Mouse (Mus musculus): ENCODE measurements around the gene Rmi1. TPM values are rescaled to one million over a fixed set of nuclear protein-coding genes. Genes with fewer than 3 reads are reported as not detected.
"Not testable (repeated sequence)": the region's sequence is repeated elsewhere in the genome, so short reads cannot be mapped to it uniquely, and the experiment has no call there.

Gene Rmi1
- total RNA-seq, 2 experiments from 2014 or later = 13.7 to 15.2 TPM

- no peak for DNase-seq (ENCODE audit: low spot score in 2 of 2)
- intact Hi-C loops (cut with DNase I) = no loop called here
Observed at GRCm38 (mm10) chr13:58397651-58398050, 4.4 kb upstream of the Rmi1 start.

GRCm38 (mm10) chr13:58400576-58400975 is 1.5 kb upstream of the Rmi1 start:
- no peak for DNase-seq (ENCODE audit: low spot score in 2 of 2)
- intact Hi-C loops (cut with DNase I) = loop anchor here (2.0 to 5.0 kb wide), 2 partner anchors 97 to 142 kb away; no protein-coding TSS in a partner anchor

- intact Hi-C loops (cut with DNase I) = loop anchor here (2.0 to 5.0 kb wide), 2 partner anchors 96 to 141 kb away; no protein-coding TSS in a partner anchor
- DNase-seq (ENCODE audit: low spot score in 2 of 2) = peak; percentile 72 to 76
Observed at GRCm38 (mm10) chr13:58401135-58402002, 679 bp upstream of the Rmi1 start.

- no peak for DNase-seq (ENCODE audit: low spot score in 2 of 2)
- intact Hi-C loops (cut with DNase I) = loop anchor here (5.0 kb wide), 1 partner anchor 95 kb away; no protein-coding TSS in a partner anchor
Observed at GRCm38 (mm10) chr13:58402744-58403110, 679 bp downstream of the Rmi1 start.

DNA sequence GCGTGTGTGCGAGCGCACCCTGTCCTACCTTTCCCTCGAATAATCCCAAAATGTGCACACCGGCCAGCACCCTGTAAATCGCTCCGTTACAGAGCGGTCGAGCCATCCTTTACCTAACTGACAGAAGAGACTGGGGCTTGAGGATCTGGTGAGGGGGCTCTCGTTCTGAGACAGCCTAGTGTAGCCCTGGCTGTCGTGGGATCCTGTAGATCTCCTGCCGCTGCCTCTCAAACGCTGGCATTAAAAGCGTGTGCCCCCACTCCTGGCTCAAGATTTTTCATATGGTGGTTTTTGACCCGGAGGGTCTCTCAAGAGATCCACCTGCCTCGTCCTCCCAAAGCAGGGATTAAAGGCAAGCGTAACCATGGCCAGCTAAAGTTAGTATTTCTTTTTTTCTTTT is 1.2 kb downstream of the Rmi1 start, which contains the start of gene Hnrnpk:
Gene Hnrnpk, minus strand, starts transcription at position 101 of the 400 bp plus-strand sequence.
- intact Hi-C loops (cut with DNase I) = loop anchor here (5.0 kb wide), 1 partner anchor 94 kb away; no protein-coding TSS in a partner anchor
- DNase-seq (ENCODE audit: low spot score in 2 of 2) = not testable (repeated sequence)

DNA sequence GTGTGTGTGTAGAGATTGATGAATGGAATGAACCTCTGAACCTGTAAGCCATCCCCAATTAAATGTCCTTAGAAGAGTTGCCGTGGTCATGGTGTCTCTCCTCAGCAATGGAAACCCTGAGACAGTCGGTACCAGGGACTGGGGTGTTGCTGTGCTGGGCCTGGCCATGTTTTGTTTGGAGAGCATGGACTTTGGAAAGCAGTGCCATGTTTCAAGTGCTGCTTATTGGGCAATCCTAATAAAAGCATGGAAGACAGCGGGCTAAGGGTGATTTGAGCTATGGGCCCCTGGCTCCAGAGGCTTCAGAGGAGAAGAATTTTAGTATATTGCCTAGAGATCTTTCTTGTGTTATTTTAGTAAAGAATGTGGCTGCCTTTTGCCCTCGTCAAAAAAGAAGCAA is 9.0 kb downstream of the Rmi1 start:
- intact Hi-C loops (cut with DNase I) = no loop called here
- DNase-seq (ENCODE audit: low spot score in 2 of 2) = no peak

DNA sequence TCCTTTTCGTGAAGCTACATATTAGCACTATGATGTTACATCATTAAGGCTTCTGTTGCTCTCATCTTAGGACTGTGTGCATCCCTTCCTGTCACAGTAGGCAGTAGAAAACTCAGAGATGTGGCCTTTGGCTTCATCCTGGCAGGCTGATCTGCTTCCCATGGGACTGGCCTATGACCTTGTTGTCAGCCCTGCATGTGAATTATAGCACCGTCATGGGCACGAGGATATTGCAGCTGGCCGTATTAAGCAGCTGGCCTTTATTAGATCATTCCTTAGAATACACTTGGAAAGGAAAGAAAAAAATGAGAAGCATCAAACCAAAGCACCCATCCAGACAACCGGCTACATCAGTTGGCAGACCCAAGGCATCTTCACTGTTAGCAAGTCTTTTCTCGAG is 13.3 kb downstream of the Rmi1 start:
- intact Hi-C loops (cut with DNase I) = no loop called here
- DNase-seq (ENCODE audit: low spot score in 2 of 2) = no peak

DNA sequence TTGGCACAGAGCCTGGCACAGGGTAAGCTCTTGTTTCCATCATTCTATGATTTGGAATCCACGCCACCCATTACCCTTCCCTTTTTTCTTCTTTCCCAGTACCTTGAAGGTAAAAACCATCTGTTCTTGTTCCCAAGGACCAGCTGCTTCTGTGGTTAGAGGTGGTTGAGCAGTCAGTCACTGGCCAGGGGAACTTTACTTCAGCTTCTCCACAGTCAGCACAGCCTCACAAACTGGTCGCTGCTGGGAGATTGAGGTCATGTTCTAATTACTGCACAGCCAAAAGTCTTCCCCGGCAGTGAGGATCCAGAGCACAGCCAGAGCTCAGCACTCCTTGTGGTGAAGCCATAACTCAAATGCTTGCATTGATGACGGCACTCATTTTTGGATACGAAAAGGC is 13.8 kb downstream of the Rmi1 start:
- no peak for DNase-seq (ENCODE audit: low spot score in 2 of 2)
- intact Hi-C loops (cut with DNase I) = no loop called here

DNA sequence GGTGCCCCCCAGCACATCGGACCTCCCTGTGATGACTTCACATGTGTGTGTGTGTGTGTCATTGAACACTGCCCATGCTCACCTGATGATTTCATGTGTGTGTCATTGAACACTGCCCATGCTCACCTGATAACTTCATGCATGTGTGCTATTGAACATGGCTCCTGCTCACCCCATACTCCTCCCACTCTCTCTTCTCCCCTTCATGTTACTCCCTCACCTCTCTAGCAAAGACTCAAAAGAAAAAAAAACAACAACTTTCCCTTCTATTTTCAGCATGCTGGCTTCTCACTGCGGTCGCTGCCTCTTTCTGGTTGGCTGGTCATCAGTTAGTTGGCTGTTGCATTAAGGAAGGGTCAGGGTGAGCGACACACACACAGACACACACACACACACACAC is 16.6 kb downstream of the Rmi1 start:
- DNase-seq (ENCODE audit: low spot score in 2 of 2) = no peak
- intact Hi-C loops (cut with DNase I) = no loop called here

DNA sequence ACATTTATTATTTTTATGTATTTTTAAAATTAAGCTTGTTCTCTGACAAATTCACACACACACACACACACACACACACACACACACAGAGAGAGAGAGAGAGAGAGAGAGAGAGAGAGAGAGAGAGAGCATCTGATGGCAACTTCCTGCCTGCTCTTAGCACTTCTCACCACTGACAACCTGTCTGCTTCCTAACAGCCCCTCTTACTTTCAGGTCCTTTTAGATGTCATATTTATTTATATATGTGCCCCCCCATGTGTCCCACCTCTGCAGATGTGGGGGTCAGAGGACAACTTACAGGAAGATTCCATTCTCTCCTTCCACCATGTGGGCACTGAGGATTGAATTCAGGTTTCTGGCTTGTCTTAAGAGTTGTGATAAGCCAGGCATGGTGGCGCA is 17.2 kb downstream of the Rmi1 start:
- intact Hi-C loops (cut with DNase I) = no loop called here

DNA sequence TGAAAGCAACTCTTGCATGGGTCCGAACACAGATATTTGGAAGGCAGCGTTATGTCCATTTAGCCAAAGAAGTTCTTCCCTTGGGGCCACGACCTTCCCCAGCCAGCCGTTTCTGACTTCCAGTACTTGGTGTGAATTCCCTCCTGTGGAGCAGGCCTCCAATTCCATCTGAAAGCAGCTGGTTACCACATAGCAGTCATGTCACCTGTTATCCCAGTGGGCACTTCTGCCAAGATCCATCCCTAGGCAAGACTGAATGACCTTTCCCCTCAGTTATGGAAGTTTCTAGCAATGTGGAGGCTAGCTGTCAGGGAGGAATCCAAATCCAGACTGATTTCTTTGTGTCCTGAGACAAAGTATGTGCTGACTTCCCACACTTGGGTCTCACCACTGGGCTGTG is 19.0 kb downstream of the Rmi1 start:
- intact Hi-C loops (cut with DNase I) = loop anchor here (5.0 kb wide), 1 partner anchor 101 kb away; no protein-coding TSS in a partner anchor
- DNase-seq (ENCODE audit: low spot score in 2 of 2) = no peak

More for the DNA sequence above, 17.2 kb downstream of the Rmi1 start:
- DNase-seq (ENCODE audit: low spot score in 2 of 2) = no peak

- no peak for DNase-seq (ENCODE audit: low spot score in 2 of 2)
- intact Hi-C loops (cut with DNase I) = loop anchor here (5.0 kb wide), 1 partner anchor 100 kb away; no protein-coding TSS in a partner anchor
Observed at GRCm38 (mm10) chr13:58422242-58422641, 20.2 kb downstream of the Rmi1 start.

- intact Hi-C loops (cut with DNase I) = loop anchor here (5.0 kb wide), 1 partner anchor 99 kb away; no protein-coding TSS in a partner anchor
- no peak for DNase-seq (ENCODE audit: low spot score in 2 of 2)
Observed at GRCm38 (mm10) chr13:58423061-58423660, 21.1 kb downstream of the Rmi1 start.

- DNase-seq (ENCODE audit: low spot score in 2 of 2) = no peak
- intact Hi-C loops (cut with DNase I) = no loop called here
Observed at GRCm38 (mm10) chr13:58439716-58440115, 37.7 kb downstream of the Rmi1 start.

GRCm38 (mm10) chr13:58443326-58443725 is 41.3 kb downstream of the Rmi1 start:
- intact Hi-C loops (cut with DNase I) = no loop called here
- no peak for DNase-seq (ENCODE audit: low spot score in 2 of 2)

- intact Hi-C loops (cut with DNase I) = no loop called here
- DNase-seq (ENCODE audit: low spot score in 2 of 2) = no peak
Observed at GRCm38 (mm10) chr13:58443787-58444186, 41.7 kb downstream of the Rmi1 start.

- intact Hi-C loops (cut with DNase I) = no loop called here
- no peak for DNase-seq (ENCODE audit: low spot score in 2 of 2)
Observed at GRCm38 (mm10) chr13:58446541-58446940, 44.5 kb downstream of the Rmi1 start.

- DNase-seq (ENCODE audit: low spot score in 2 of 2) = no peak
- intact Hi-C loops (cut with DNase I) = no loop called here
Observed at GRCm38 (mm10) chr13:58450459-58451182, 48.6 kb downstream of the Rmi1 start.

DNA sequence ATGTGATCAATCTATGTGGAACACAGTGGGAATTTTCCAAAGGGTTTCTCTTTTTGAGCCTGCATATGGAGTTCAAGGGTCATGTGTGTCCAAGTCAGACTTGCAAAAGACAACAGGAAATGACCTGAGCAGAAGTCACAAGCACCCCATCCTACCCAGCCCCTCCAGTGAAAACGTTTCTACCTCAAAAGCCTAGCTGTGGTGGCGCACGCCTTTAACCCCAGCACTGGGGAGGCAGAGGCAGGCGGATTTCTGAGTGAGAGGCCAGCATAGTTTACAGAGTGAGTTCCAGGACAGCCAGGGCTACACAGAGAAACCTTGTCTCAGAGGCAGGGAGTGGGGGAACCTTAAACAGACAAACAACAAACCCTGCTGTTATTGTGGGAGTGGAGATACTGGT is 50.2 kb downstream of the Rmi1 start:
- intact Hi-C loops (cut with DNase I) = no loop called here
- DNase-seq (ENCODE audit: low spot score in 2 of 2) = no peak

Measured in left cerebral cortex, postnatal 25 days (tissue).